ENCODE assay signal across 18 mouse cellular contexts in genomic region chr10:89633736-89634426, GRCm38 (mm10). TPM values are rescaled to one million over a fixed set of nuclear protein-coding genes. Genes with fewer than 3 reads are reported as not detected.
A peak's percentile ranks its signal among the peaks of the same experiment; 100 is the strongest.
DNase-seq lines count a peak whose midpoint lies in the region; ATAC-seq and TF ChIP-seq lines count a peak whose summit lies in the region.
"Had no signal": no experiment of that assay in that cellular context is flagged by ENCODE, and none has a peak within 500 bp of the region (broad histone marks: within the 10 kb centered on the region; RNA-seq: fewer than 3 reads in every experiment).

No protein-coding gene starts in this region.

- H3K9ac ChIP-seq in liver, embryonic 16.5 days (ENCODE audit: low read depth, low read length), result no peak overlapping the region
- H3K9ac ChIP-seq in liver, embryonic 11.5 days (ENCODE audit: low read depth, low read length), result no peak overlapping the region
- H3K9ac ChIP-seq in stomach, postnatal 0 days (ENCODE audit: low read length), result no peak overlapping the region
- H3K9ac ChIP-seq: embryonic facial prominence, embryonic 15.5 days had no signal

- no peaks in the 10 kb centered on the region for H3K27me3 ChIP-seq in liver, embryonic 16.5 days (ENCODE audit: control insufficient read depth, insufficient read depth, low read depth, low read length)
- H3K27me3 ChIP-seq in liver, embryonic 11.5 days (replicated peaks; ENCODE audit: control insufficient read depth, insufficient read depth, low read length), result no peaks in the 10 kb centered on the region
- H3K27me3 ChIP-seq in stomach, postnatal 0 days (ENCODE audit: control insufficient read depth, insufficient read depth, low read length), result no peaks in the 10 kb centered on the region
- H3K27me3 ChIP-seq: embryonic facial prominence, embryonic 15.5 days had no signal

- no peak overlapping the region for H3K4me2 ChIP-seq in liver, embryonic 16.5 days (ENCODE audit: low read depth, low read length)
- no peak overlapping the region for H3K4me2 ChIP-seq in liver, embryonic 11.5 days
- H3K4me2 ChIP-seq in stomach, postnatal 0 days (replicated peaks; ENCODE audit: low read depth), result no peak overlapping the region
- H3K4me2 ChIP-seq: embryonic facial prominence, embryonic 15.5 days had no signal

- DNase-seq in kidney, adult 8-10 months, result peak; percentile 45 to 67
- no peak for DNase-seq in kidney, postnatal 4 days
- DNase-seq in liver, embryonic 11.5 days (ENCODE audit: low spot score), result no peak
- peak; percentile 28 for DNase-seq in stomach, postnatal 0 days (ENCODE audit: low spot score)
- no peak for DNase-seq in frontal cortex, postnatal 36 days (ENCODE audit: low spot score in 2 of 2)
- DNase-seq in layer of hippocampus, adult 11-12 months (ENCODE audit: low spot score), result no peak
- DNase-seq: cerebellum, adult 11 months; cerebellum, adult 8-10 months; cerebellum, postnatal 14 days; embryo, embryonic 11 days; gastrocnemius, postnatal 36 days; heart, adult 11 months had no signal

- no peak overlapping the region for H3K27ac ChIP-seq in liver, embryonic 16.5 days (ENCODE audit: low read length)
- no peak overlapping the region for H3K27ac ChIP-seq in liver, embryonic 11.5 days (ENCODE audit: low read depth, low read length)
- H3K27ac ChIP-seq in stomach, postnatal 0 days (replicated peaks), result no peak overlapping the region
- H3K27ac ChIP-seq: embryonic facial prominence, embryonic 15.5 days; forebrain, embryonic 10.5 days had no signal

- TF ChIP-seq EP300 in stomach, postnatal 0 days (optimal IDR thresholded peaks at IDR 0.05), result no peak

- H3K9me3 ChIP-seq in liver, embryonic 16.5 days (replicated peaks; ENCODE audit: control insufficient read depth, low read length), result no peaks in the 10 kb centered on the region
- H3K9me3 ChIP-seq in liver, embryonic 11.5 days (ENCODE audit: control insufficient read depth, low read length), result no peaks in the 10 kb centered on the region
- no peaks in the 10 kb centered on the region for H3K9me3 ChIP-seq in stomach, postnatal 0 days (ENCODE audit: control insufficient read depth, low read length)
- H3K9me3 ChIP-seq: embryonic facial prominence, embryonic 15.5 days; forebrain, embryonic 10.5 days had no signal

- peak; percentile 47; the same call in 1 of the 2 replicates for ATAC-seq in liver, embryonic 16.5 days (ENCODE audit: low read depth)
- no peak for ATAC-seq in liver, embryonic 11.5 days (replicated peaks; ENCODE audit: low FRiP score)
- ATAC-seq in inflammation-experienced regulatory T-cells, adult 6 months, result peak; percentile 39
- peak; percentile 72; the same call in 1 of the 2 replicates for ATAC-seq in stomach, postnatal 0 days (ENCODE audit: low FRiP score, low TSS enrichment)
- ATAC-seq: forebrain, embryonic 14.5 days had no signal

- 40% methylated on average over 7 of the region's 7 CpGs for WGBS in liver, embryonic 16.5 days (ENCODE audit: insufficient replicate concordance)
- 63% methylated on average over 7 of the region's 7 CpGs for WGBS in liver, embryonic 11.5 days
- 82% methylated on average over 7 of the region's 7 CpGs for WGBS in stomach, postnatal 0 days

- no peak for TF ChIP-seq CTCF in stomach, postnatal 0 days (IDR thresholded peaks at IDR 0.05; ENCODE audit: low read depth)

- no peaks in the 10 kb centered on the region for H3K4me1 ChIP-seq in liver, embryonic 16.5 days (ENCODE audit: control insufficient read depth, low read depth, low read length)
- H3K4me1 ChIP-seq in liver, embryonic 11.5 days (replicated peaks; ENCODE audit: control insufficient read depth, insufficient read depth, low read length), result no peaks in the 10 kb centered on the region; the same call in 1 of the 2 replicates
- no peaks in the 10 kb centered on the region for H3K4me1 ChIP-seq in stomach, postnatal 0 days (replicated peaks; ENCODE audit: control insufficient read depth, insufficient read depth)
- H3K4me1 ChIP-seq: embryonic facial prominence, embryonic 15.5 days; forebrain, embryonic 10.5 days had no signal

- H3K4me3 ChIP-seq in liver, embryonic 16.5 days (ENCODE audit: low read depth, low read length), result no peak overlapping the region
- no peak overlapping the region for H3K4me3 ChIP-seq in liver, embryonic 11.5 days (ENCODE audit: low read depth, low read length)
- no peak overlapping the region for H3K4me3 ChIP-seq in stomach, postnatal 0 days (ENCODE audit: low read depth, low read length)
- H3K4me3 ChIP-seq: embryonic facial prominence, embryonic 15.5 days; erythroblast, embryonic 14.5 days; forebrain, embryonic 10.5 days had no signal

- H3K36me3 ChIP-seq in liver, embryonic 16.5 days (ENCODE audit: control insufficient read depth, insufficient read depth), result no peaks in the 10 kb centered on the region
- H3K36me3 ChIP-seq in liver, embryonic 11.5 days (ENCODE audit: control insufficient read depth, insufficient read depth, low read length), result no peaks in the 10 kb centered on the region
- H3K36me3 ChIP-seq in stomach, postnatal 0 days (ENCODE audit: control insufficient read depth, insufficient read depth, low read length), result no peaks in the 10 kb centered on the region

RNA-seq across cellular contexts. Expression of gene Slc17a8, which starts 12.8 kb away (rescaled TPM):
- 0.06 TPM in 1 of 2 replicates, not detected in the other for polyA plus RNA-seq in liver, embryonic 16.5 days (2015; fragmentation: Nextera tagmentation; extraction: Ambion mirVana)
- 0.13 TPM in 1 of 2 replicates, not detected in the other for polyA plus RNA-seq in liver, embryonic 11.5 days (2014; fragmentation: Nextera tagmentation; extraction: Ambion mirVana)
- under 1 TPM in 1 of 3 experiments, not detected in 2; 0.19 TPM for polyA plus RNA-seq in inflammation-experienced regulatory T-cells, adult 6 months (2017; shearing (Covaris generic))
- polyA plus RNA-seq in stomach, postnatal 0 days (2015; fragmentation: Nextera tagmentation; extraction: Ambion mirVana), result 0.02 TPM in 1 of 2 replicates, not detected in the other
- polyA plus RNA-seq: erythroblast, embryonic 14.5 days had no signal

RNA-seq across cellular contexts. Expression of gene Scyl2, which starts 52.2 kb away (rescaled TPM):
- polyA plus RNA-seq in liver, embryonic 16.5 days (2015; fragmentation: Nextera tagmentation; extraction: Ambion mirVana), result 2.9 and 3.2 TPM in 2 replicates
- 11.7 and 13.3 TPM in 2 replicates for polyA plus RNA-seq in liver, embryonic 11.5 days (2014; fragmentation: Nextera tagmentation; extraction: Ambion mirVana)
- 10 to 100 TPM in 1 of 3 experiments, 1 to 10 TPM in 2; 7.8 to 10.7 (median 9.9) TPM for polyA plus RNA-seq in inflammation-experienced regulatory T-cells, adult 6 months (2017; shearing (Covaris generic))
- polyA plus RNA-seq in stomach, postnatal 0 days (2015; fragmentation: Nextera tagmentation; extraction: Ambion mirVana), result 5.0 and 5.3 TPM in 2 replicates

Comparison
In these comparisons a context has a peak if more than half of its experiments do, and no peak if none do; other contexts are left out.
1. DNase-seq: peak in kidney, adult 8-10 months (2 of 2) and stomach, postnatal 0 days (single experiment); none in kidney, postnatal 4 days (0 of 2), liver, embryonic 11.5 days (single experiment), frontal cortex, postnatal 36 days (0 of 2) and layer of hippocampus, adult 11-12 months (single experiment).